Mouse (Mus musculus): Measurements from ENCODE around the gene Fbxo47.
"Not testable (repeated sequence)": the region's sequence is repeated elsewhere in the genome, so short reads cannot be mapped to it uniquely, and the experiment has no call there.

The Fbxo47 gene

DNA sequence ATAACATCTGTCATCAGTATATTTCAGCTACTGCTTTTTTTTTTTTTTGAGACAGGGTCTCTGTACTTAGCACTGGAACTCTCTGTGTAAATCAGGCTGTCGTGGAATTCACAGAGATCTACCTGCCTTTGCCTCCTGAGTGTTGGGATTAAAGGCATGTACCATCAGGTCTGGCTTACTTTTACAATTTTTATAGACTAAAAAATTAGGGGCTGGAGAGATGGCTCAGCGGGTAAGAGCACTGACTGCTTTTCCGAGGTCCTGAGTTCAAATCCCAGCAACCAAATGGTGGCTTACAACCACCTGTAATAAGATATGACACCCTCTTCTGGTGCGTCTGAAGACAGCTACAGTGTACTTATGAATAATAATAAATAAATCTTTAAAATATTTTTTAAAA lies 3.6 kb downstream of the Fbxo47 start:
- no peak for DNase-seq (ENCODE audit: low spot score in 2 of 2)

DNA sequence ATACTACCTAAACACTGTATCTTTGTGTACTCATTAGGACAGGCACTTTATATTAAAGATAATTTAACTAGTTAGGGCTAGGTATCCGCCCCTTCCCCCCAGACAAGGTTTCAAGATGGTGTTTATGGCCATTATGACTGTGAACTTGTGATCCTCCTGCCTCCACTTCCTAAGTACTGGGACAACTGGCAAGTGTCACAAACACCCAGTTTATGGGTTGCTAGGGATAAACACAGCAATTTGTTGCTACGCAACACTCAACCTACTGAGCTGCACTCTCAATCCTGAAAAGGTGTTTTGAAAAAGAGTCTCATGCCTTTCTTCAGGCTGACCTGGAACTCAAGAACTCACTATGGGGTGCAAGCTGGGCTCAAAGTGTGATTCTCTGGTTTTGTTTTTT lies 6.6 kb downstream of the Fbxo47 start:
- no peak for DNase-seq (ENCODE audit: low spot score in 2 of 2)

DNA sequence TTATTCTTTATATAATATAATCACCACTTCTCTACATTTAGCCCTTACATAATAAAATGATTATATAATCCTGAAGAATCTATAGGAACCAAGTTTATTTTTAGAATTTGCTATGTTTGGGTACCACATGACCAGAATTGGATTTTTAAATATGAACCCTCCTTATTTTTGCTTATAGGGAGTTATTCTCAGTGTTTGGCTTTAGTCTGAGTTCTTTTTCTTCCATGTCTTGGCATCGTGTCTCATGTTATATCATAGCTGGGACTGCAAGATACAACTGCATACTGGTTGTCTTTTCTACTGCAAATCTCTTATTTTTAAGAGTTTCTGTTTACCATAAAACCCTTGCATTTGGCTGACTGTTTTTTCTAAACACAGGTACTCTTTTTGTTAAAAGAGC lies 9.6 kb downstream of the Fbxo47 start:
- DNase-seq (ENCODE audit: low spot score in 2 of 2): no peak

DNA sequence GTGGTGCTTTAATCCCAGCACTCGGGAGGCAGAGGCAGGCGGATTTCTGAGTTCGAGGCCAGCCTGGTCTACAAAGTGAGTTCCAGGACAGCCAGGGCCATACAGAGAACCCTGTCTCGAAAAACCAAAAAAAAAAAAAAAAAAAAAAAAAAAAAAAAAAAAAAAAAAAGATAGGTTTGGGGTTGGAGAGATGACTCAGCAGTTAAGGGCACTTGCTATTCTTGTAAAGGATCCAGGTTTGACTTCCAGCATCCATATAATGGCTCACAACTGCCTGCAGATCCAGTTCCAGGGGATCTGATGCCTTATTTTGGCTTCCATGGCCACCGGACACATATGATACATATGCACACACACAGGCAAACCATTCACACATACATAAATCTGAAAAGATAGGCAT lies 11.6 kb downstream of the Fbxo47 start:
- not testable (repeated sequence) for DNase-seq (ENCODE audit: low spot score in 2 of 2)

DNA sequence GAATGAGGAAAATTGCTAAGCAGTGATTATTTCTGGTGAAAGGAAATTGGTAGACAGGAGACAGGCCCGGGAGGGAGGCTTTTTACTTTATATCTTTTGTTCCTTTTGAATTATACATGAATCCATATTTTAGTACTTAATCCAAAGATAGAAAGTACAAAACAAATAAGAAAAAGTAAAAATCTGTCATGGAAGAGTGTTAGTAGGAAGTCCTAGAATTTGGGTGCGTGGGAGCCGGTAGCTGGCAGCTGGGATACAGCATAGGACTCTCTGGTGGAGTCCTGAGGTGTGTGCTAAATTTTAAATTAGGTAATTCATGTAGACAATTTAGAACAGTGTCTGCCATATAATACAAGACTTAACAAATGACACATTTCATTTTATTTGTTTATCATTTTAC lies 16.4 kb downstream of the Fbxo47 start:
- peak in 1 of 2 experiments; percentile 52 for DNase-seq (ENCODE audit: low spot score in 2 of 2)

DNA sequence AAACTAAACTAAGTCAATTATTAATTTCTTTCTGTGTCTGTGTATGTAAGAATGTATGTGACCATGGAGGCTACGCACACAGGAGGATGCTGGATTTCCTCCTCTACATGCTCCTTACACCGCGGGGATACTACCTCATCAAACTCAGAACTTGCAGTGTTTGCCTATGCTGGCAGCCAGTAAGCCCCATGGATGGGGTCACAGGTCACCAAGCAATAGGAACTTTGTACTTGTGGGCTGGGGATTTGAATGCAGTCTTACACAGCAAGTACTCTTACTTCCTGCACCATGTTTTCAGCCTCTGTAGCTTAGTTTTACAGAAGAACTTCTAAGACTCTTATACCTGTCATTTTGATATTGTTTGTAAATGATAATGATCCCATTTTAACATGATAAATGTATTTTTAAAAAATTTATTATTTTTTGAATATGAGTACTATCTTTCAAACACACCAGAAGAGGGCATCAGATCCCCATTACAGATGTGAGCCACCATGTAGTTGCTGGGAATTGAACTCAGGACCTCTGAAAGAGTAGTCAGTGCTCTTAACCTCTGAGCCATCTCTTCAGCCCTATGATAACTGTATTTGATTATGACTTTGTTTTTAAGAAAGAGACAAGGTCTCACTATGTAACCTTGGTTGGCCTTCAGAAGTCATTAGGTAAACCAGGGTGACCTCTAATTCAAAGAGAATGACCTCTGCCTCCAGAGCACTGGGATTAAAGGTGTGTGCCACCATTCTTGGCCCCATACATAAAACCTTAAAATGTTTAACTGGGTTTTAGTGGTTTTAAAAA lies 17.7 kb downstream of the Fbxo47 start:
- DNase-seq (ENCODE audit: low spot score in 2 of 2): no peak

DNA sequence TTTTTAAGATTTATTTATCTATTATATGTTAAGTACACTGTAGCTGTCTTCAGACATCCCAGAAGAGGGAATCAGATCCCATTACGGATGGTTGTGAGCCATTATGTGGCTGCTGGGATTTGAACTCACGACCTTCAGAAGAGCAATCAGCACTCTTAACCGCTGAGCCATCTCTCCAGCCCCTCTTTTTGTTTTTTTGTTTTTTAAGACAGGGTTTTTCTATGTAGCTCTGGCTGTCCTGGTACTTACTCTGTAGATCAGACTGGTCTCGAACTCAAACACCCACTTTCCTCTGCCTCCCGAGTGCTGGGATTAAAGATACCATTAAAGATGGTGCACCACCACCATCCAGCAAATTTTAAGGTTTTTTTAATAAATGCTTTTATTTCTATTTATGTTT lies 18.5 kb downstream of the Fbxo47 start:
- no peak for DNase-seq (ENCODE audit: low spot score in 2 of 2)

DNA sequence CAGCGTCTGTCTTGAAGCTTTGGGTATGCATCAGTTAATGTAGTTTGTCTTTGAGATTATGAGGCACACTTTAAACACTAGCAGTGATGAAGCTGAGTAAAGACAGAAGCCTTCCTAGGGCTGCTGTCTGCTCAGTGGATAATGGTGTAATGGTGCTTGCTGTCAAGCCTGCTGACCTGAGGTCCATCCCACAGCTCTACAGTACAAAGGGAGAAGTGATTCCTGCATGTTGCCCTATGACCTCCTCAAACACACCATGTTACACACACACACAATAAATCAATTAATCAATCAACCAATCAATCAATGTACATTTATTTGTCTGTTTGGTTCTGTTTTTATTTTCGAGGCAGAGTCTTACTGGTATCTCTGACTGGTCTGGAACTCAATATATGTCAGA lies 21.8 kb downstream of the Fbxo47 start:
- no peak for DNase-seq (ENCODE audit: low spot score in 2 of 2)

DNA sequence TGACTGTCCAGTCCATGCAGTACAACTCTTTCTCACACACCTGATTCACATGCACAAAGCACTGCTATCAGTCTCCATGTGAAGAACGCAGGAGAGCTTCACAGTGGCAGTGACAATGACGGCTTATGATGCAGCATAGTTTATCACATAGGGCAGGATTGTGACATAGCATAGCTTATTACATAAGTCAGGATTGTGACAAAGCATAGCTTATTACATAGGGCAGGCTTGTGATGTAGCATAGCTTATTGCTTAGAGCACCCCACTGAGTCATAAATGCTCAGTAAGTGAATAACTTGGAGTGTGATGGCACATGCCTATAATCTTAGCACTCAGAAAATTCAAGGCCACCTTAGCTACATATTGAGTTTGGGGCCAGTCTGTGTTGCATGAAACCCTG lies 28.5 kb downstream of the Fbxo47 start:
- no peak for DNase-seq (ENCODE audit: low spot score in 2 of 2)

DNA sequence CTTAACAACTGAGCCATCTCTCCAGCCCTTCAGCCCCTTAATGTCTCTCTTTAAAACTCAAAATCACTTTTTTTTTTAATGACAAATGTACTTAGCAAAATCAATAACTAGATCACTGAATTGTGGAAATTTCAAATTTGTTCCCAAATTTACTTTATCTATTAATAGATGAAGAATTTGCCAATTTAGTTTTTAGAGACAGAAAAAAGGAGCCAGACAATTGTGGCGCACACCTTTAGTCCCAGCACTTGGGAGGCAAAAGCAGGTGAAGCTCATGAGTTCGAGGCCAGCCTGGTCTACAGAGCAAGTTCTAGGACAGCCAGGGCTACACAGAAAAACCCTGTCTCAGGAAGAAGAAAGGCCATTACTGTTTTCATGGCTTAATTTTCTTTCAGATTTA lies 32.4 kb downstream of the Fbxo47 start:
- DNase-seq (ENCODE audit: low spot score in 2 of 2): no peak

DNA sequence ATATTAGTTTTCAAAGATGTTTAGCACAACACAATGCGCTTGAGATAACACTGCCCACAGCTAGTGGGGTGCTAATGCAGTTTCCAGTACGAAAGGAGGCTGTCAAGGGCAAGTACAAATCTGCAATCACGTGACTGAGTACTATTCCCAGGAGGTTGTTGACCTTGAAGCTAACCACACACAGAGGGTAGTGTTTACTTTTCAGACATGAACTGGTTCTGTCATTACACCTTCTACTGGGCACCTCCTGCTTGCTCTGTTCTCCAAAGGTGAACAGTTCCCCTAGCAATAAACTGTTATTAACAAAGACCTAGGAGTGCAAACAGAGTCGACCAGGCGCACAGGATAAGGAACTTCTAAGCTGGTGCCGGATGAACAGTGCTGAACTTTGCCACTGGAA lies 33.6 kb downstream of the Fbxo47 start:
- no peak for DNase-seq (ENCODE audit: low spot score in 2 of 2)

DNA sequence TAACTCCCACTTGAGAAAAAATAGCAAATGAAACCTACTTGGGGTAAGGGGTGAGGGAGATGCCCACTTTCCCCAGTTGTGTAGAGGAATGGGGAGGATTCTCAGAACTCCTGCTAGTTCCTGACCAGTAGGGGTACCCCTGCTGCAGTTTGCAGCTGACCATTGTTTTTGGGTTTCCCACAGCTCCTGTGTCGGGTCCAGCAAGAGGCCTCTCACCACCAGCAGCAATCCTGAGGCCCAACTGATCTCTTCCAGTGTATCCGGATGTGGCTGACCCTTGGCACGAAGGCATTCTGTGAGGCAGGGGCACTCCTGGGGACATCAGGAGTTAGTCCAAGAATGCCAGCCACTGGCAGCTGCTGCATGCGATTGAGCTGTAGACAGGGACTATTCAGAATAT lies 42.0 kb downstream of the Fbxo47 start:
- no peak for DNase-seq (ENCODE audit: low spot score in 2 of 2)

DNA sequence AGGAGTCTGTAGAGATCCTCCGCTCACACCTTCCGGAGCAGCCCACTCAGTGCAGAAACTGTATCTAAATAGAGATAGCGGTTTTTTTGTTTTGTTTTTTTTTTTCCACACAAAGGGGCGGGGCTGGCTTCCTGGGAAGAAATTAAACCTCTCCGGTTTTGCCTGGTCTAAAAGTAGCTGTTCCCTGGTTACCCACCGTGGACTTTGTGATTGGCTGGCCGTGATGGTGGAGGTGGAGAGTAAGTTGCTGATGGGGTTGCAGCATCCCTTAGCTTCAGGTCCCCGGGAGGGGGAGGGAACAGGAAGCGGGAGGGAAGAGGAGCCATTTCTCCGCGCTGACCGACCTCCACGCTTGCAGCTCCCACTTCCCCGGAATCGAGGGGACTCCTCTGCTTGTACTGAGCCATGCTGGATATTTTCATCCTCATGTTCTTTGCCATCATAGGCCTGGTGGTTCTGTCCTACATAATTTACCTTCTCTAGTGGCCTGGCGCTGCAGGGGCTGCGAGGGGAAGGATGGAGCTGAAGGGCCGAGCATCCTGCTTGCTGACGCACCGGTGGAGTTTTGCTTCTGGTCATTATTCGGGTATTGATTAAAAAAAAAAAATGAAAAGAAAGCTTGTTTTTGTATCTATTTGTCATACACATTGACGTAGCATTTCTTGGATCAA lies 42.8 kb downstream of the Fbxo47 start:
- DNase-seq (ENCODE audit: low spot score in 2 of 2): peak; percentile 93 to 96

DNA sequence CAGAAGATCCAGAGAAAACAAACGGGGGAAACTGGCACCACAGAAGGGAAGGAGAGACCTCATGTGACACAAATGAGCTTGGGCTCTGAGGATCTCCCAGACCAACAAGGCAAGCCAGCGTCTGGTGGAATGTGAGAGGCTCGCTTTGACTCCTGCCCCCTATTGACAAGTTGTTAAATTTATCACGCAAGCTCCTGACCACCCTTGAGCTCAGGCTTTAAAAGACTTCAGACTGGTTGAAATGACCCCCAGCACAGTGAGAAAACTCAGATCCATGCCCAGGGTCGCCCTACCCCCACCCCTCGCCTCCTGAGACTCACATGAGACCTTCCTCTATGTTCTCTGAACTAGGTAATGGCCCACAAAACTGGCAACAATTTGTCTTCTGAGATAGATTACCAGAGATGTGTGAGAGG lies 43.4 kb downstream of the Fbxo47 start, which contains the start of gene B230217C12Rik:
TSS of gene B230217C12Rik (plus strand) at position 242 of the 416 bp plus-strand sequence.
- DNase-seq (ENCODE audit: low spot score in 2 of 2): no peak

DNA sequence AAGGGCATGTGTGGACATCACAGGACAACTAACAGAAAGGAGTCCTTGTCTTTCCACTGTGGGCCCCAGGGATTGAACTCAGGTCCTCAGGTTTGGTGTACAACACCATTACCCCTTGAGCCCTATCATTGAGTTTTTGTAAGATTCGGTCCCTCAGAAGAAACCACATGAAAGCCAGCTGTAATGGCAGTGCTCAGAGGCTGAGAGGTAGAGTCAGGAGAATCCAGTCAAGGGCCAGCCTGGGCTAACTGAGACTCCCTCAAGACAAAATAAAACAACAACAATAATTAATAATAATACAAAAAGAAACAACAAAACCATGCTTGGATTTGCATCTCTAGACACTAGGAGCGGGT lies 43.8 kb downstream of the Fbxo47 start:
- DNase-seq (ENCODE audit: low spot score in 2 of 2): no peak

DNA sequence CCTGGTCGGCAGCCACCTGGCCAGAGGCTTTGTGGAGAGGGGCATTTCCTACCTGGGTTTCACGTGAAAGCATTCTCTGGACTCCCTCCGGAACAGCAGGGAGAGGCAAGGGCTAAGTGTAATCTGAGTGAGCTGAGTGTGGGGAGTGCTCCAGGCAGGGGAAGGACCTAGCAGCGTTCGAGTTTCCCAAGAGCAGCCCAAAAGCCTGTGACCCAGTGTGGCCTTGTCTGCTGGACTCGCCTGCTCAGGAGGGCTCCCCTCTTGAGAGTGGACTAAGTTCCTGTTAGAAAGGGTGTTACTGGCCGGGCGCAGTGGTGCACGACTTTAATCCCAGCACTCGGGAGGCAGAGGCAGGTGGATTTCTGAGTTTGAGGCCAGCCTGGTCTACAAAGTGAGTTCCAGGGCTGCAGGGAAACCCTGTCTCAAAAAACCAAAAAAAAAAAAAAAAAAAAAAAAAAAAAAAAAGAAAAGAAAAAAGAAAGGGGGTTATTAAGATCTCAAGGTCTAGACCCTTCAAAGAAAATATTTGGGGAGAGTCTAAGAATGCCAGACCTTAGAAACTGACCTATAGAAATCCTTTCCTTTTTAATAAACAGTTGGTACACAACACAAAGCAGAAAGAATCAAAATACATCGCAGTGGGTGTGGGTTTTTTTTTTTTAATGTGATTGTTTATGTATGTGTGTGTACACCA lies 44.4 kb downstream of the Fbxo47 start:
- no peak for DNase-seq (ENCODE audit: low spot score in 2 of 2)

DNA sequence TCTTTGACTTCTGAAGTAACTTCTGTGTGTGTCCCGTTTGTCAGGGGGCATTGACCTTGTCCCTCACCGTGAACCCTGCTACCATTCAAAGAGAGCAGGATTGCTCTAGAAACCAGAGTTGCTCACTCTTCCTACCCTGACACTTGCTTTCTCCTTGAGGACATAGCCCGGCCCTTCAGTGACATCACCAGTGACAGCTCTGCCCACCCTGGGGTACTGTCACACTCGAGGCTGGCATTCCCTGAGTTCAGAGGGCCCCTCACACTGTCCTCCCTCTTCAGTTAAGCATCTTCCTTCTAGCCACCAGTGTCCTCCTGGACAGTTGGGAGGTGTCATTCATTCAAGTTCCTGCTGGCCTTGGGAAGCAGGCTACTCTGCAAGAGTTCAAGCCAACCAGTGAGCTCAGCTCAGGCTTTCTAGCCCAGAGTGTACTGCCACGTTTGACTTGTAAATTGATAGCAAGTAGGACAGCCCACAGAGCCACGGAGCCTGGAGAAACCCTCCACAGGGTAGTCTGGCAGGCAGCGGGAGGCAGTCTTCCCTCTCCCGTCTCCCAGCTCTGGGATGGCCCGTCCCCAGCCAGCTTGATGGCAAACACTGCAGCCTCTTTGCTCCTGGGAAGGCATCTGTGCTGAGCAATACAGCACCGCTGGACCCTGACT lies 45.0 kb downstream of the Fbxo47 start:
- no peak for DNase-seq (ENCODE audit: low spot score in 2 of 2)

DNA sequence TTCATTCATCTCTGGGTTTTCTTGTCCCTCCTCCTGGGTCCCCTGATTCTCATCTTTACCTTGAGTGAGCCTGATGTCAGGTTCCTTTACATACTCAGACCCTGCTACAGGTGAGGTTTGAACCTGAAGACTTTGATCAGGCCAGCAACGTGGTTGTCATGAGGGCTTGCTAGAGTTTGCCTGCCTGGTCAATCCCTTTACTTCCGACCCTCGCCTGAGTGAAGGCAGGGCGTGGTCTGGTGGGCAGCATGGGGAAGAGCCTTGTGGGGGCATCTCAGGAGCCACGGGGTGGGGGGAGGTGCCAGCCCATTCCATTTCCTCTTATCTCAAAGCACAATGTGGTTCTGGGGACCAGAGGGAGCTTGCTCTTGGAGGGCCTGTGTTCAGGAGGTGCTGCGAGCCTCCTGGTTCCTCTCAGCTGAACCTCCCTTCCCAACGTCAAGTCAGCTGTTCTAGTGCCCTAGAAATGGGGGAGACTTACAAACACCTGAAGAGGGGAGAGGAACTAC lies 46.3 kb downstream of the Fbxo47 start:
- DNase-seq (ENCODE audit: low spot score in 2 of 2): no peak

DNA sequence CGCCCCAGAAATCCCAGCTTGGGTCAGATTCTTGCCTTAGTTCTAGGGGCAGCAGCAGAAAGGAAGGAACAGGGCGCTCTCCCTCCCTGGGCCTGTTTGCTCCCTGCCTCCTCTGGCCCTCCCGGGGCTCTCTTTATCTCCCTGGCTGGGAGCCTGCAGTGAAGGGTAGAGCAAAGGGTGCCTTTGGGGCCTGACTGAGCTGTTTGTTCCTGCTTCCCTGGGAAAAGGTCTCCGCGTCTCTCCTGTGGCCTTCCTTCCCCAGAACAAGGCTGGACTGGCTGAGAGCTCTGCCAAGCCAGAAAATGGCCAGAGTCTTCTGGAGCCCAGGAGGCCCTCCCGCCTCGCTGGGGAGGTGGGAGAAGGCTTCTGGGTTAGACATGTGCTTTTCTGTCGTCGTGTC lies 46.9 kb downstream of the Fbxo47 start:
- DNase-seq (ENCODE audit: low spot score in 2 of 2): not testable (repeated sequence)

DNA sequence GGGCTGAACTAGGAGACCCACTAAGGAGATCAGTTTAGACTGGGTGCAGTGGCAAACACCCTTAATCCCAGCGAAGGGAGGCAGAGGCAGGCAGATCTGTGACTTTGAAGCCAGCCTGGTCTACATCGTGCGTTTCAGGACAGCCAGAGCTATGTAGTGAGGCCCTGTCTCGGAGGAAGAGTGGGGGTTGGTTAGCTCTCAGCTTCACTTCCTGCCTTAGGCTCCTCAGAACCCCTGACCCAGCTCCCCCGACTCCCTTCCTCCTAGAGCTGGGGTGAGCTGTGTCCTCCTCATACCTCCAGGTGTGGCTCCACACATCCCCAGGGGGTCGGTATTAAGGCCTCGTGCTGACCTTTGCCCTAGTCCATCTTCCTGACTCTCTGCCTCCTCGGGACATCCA lies 47.4 kb downstream of the Fbxo47 start:
- DNase-seq (ENCODE audit: low spot score in 2 of 2): no peak

DNA sequence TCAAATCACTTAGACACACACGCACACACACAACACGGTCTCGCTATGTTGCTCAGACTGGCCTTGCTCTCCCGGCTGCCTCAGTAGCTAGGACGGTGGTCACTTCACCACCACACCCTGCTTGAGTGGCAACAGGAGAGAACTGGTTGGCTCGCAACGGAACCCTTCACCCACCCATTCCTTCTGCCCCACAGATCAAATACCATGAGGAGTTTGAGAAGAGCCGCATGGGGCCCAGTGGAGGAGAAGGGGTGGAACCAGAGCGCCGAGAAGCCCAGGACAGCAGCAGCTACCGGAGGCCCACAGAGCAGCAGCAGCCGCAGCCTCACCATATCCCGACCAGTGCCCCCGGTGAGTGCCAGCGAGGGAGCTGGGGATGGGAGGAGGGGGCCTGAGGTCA lies 50.6 kb downstream of the Fbxo47 start:
- no peak for DNase-seq (ENCODE audit: low spot score in 2 of 2)

DNA sequence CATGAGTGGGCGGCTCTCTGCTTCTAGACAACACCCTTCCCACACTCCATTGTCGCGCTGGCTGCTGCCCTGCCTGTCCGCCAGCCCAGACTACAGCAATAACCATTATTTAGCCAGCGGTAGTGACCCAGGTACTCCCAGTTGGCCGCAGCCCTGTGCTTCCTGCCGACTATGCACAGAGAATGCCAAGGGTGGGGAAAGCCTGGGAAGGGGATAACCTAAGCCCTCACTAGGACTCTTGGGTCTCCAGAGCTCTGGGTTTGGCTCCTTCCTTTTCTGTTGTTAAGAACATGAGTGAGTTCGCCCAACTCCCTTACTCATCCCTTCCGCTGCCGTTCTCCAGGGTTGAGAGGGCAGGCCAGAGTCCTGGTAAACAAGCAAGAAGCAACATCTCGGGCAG lies 52.0 kb downstream of the Fbxo47 start:
- DNase-seq (ENCODE audit: low spot score in 2 of 2): no peak
